Mouse (Mus musculus): ENCODE data around the gene Nav2. TPM values are rescaled to one million over a fixed set of nuclear protein-coding genes. Genes with fewer than 3 reads are reported as not detected.

Gene Nav2
- 22.4 and 25.8 TPM in 2 replicates for polyA plus RNA-seq (2015; fragmentation: Nextera tagmentation; extraction: Ambion mirVana)

- H3K27me3 ChIP-seq (replicated peaks; ENCODE audit: insufficient read depth, low read length), result no peaks in the 10 kb centered on the region
- DNase-seq (ENCODE audit: low spot score) (peak; percentile 44), ATAC-seq (no peak)
- WGBS, result 43% methylated on average over 8 of the region's 8 CpGs
- no peak for TF ChIP-seq CTCF (IDR thresholded peaks at IDR 0.05)
- no peak for TF ChIP-seq EP300 (IDR thresholded peaks at IDR 0.05)
- H3K36me3 ChIP-seq (ENCODE audit: insufficient read depth, low read length), result no peaks in the 10 kb centered on the region
- 0 out of 2 replicates have a peak within 1 kb of the TSS, but pooled peaks have one; percentile 6 for H3K4me2 ChIP-seq (replicated peaks; ENCODE audit: low read depth, low read length)
- no peak within 1 kb of the TSS for H3K4me3 ChIP-seq (ENCODE audit: low read depth, low read length)
- no peaks in the 10 kb centered on the region for H3K9me3 ChIP-seq (ENCODE audit: low read length)
- H3K9ac ChIP-seq (replicated peaks; ENCODE audit: low read depth), result no peak within 1 kb of the TSS
- 0 out of 2 replicates have a peak, but pooled peaks cover 4% of the 10 kb centered on the region for H3K4me1 ChIP-seq (ENCODE audit: insufficient read depth, low read depth, low read length)
- no peak within 1 kb of the TSS for H3K27ac ChIP-seq (ENCODE audit: low read length)
Observed at GRCm38 (mm10) chr7:48908521-48909341, at the start of gene Nav2. Gene Nav2 (plus strand): TSS chr7:48908716.

- WGBS, result 55% methylated on average over 4 of the region's 4 CpGs
- no peaks in the 10 kb centered on the region for H3K9me3 ChIP-seq (ENCODE audit: low read length)
- H3K9ac ChIP-seq (replicated peaks; ENCODE audit: low read depth), result no peak overlapping the region
- no peaks in the 10 kb centered on the region for H3K36me3 ChIP-seq (ENCODE audit: insufficient read depth, low read length)
- no peak for DNase-seq (ENCODE audit: low spot score)
- H3K4me2 ChIP-seq (replicated peaks; ENCODE audit: low read depth, low read length), result no peak overlapping the region
- no peak overlapping the region for H3K27ac ChIP-seq (ENCODE audit: low read length)
- no peaks in the 10 kb centered on the region for H3K27me3 ChIP-seq (replicated peaks; ENCODE audit: insufficient read depth, low read length)
- TF ChIP-seq EP300 (IDR thresholded peaks at IDR 0.05), result no peak
- no peak for TF ChIP-seq CTCF (IDR thresholded peaks at IDR 0.05)
- H3K4me3 ChIP-seq (ENCODE audit: low read depth, low read length), result no peak overlapping the region
- no peaks in the 10 kb centered on the region; the same call in 1 of the 2 replicates for H3K4me1 ChIP-seq (ENCODE audit: insufficient read depth, low read depth, low read length)
- no peak for ATAC-seq
Observed at GRCm38 (mm10) chr7:48859362-48859761, 49.2 kb upstream of the Nav2 start.

- no peak overlapping the region for H3K9ac ChIP-seq (replicated peaks; ENCODE audit: low read depth)
- no peaks in the 10 kb centered on the region for H3K9me3 ChIP-seq (ENCODE audit: low read length)
- TF ChIP-seq EP300 (IDR thresholded peaks at IDR 0.05), result no peak
- no peaks in the 10 kb centered on the region for H3K36me3 ChIP-seq (ENCODE audit: insufficient read depth, low read length)
- no peak overlapping the region for H3K4me3 ChIP-seq (ENCODE audit: low read depth, low read length)
- ATAC-seq, result no peak
- H3K27me3 ChIP-seq (replicated peaks; ENCODE audit: insufficient read depth, low read length), result no peaks in the 10 kb centered on the region
- H3K27ac ChIP-seq (ENCODE audit: low read length), result no peak overlapping the region
- no peak overlapping the region for H3K4me2 ChIP-seq (replicated peaks; ENCODE audit: low read depth, low read length)
- DNase-seq (ENCODE audit: low spot score), result no peak
- no peaks in the 10 kb centered on the region; the same call in 1 of the 2 replicates for H3K4me1 ChIP-seq (ENCODE audit: insufficient read depth, low read depth, low read length)
- 53% methylated on average over 1 of the region's 1 CpGs for WGBS
Observed at GRCm38 (mm10) chr7:48860948-48861347, 47.6 kb upstream of the Nav2 start.

- H3K9me3 ChIP-seq (ENCODE audit: low read length), result no peaks in the 10 kb centered on the region
- no peak overlapping the region for H3K4me3 ChIP-seq (ENCODE audit: low read depth, low read length)
- no peaks in the 10 kb centered on the region for H3K36me3 ChIP-seq (ENCODE audit: insufficient read depth, low read length)
- H3K27me3 ChIP-seq (replicated peaks; ENCODE audit: insufficient read depth, low read length), result no peaks in the 10 kb centered on the region
- TF ChIP-seq EP300 (IDR thresholded peaks at IDR 0.05) (no peak), CTCF (IDR thresholded peaks at IDR 0.05) (no peak)
- no peak overlapping the region for H3K4me2 ChIP-seq (replicated peaks; ENCODE audit: low read depth, low read length)
- H3K9ac ChIP-seq (replicated peaks; ENCODE audit: low read depth), result no peak overlapping the region
- ATAC-seq, result no peak
- H3K27ac ChIP-seq (ENCODE audit: low read length), result no peak overlapping the region
- DNase-seq (ENCODE audit: low spot score), result no peak
- no peaks in the 10 kb centered on the region; the same call in 1 of the 2 replicates for H3K4me1 ChIP-seq (ENCODE audit: insufficient read depth, low read depth, low read length)
- 82% methylated on average over 4 of the region's 4 CpGs for WGBS
Observed at GRCm38 (mm10) chr7:48861796-48862195, 46.7 kb upstream of the Nav2 start.

GRCm38 (mm10) chr7:48864199-48864598 is 44.3 kb upstream of the Nav2 start:
- Histone ChIP-seq H3K4me3 (ENCODE audit: low read depth, low read length) (no peak overlapping the region), H3K36me3 (ENCODE audit: insufficient read depth, low read length) (0 out of 2 replicates have a peak, but pooled peaks cover 4% of the 10 kb centered on the region), H3K4me2 (replicated peaks; ENCODE audit: low read depth, low read length) (no peak overlapping the region), H3K9ac (replicated peaks; ENCODE audit: low read depth) (no peak overlapping the region), H3K27ac (ENCODE audit: low read length) (no peak overlapping the region), H3K9me3 (ENCODE audit: low read length) (no peaks in the 10 kb centered on the region), H3K27me3 (replicated peaks; ENCODE audit: insufficient read depth, low read length) (no peaks in the 10 kb centered on the region), H3K4me1 (ENCODE audit: insufficient read depth, low read depth, low read length) (no peaks in the 10 kb centered on the region)
- ATAC-seq (no peak), DNase-seq (ENCODE audit: low spot score) (no peak)
- no peak for TF ChIP-seq EP300 (IDR thresholded peaks at IDR 0.05)
- no peak for TF ChIP-seq CTCF (IDR thresholded peaks at IDR 0.05)

GRCm38 (mm10) chr7:48864671-48865458 is 43.7 kb upstream of the Nav2 start:
- Histone ChIP-seq H3K4me3 (ENCODE audit: low read depth, low read length) (no peak overlapping the region), H3K36me3 (ENCODE audit: insufficient read depth, low read length) (0 out of 2 replicates have a peak, but pooled peaks cover 4% of the 10 kb centered on the region), H3K4me2 (replicated peaks; ENCODE audit: low read depth, low read length) (no peak overlapping the region), H3K27me3 (replicated peaks; ENCODE audit: insufficient read depth, low read length) (no peaks in the 10 kb centered on the region), H3K27ac (ENCODE audit: low read length) (no peak overlapping the region), H3K4me1 (ENCODE audit: insufficient read depth, low read depth, low read length) (no peaks in the 10 kb centered on the region), H3K9ac (replicated peaks; ENCODE audit: low read depth) (no peak overlapping the region), H3K9me3 (ENCODE audit: low read length) (no peaks in the 10 kb centered on the region)
- no peak for DNase-seq (ENCODE audit: low spot score)
- ATAC-seq, result no peak
- no peak for TF ChIP-seq EP300 (IDR thresholded peaks at IDR 0.05)
- TF ChIP-seq CTCF (IDR thresholded peaks at IDR 0.05), result no peak
- WGBS, result 81% methylated on average over 9 of the region's 9 CpGs

Measured in lung, postnatal 0 days (tissue).